Mouse (Mus musculus): Measurements from ENCODE around the gene Phf1. TPM values are rescaled to one million over a fixed set of nuclear protein-coding genes. Genes with fewer than 3 reads are reported as not detected.
A peak's percentile ranks its signal among the peaks of the same experiment; 100 is the strongest.

Phf1 gene
- 9.6 TPM for polyA plus RNA-seq (2012; fragmentation: generic; extraction: Trizol)

- peaks cover 8% of the 10 kb centered on the region for H3K36me3 ChIP-seq (ENCODE audit: control insufficient read depth, insufficient read depth)
- TF ChIP-seq CEBPB (IDR thresholded peaks at IDR 0.05; ENCODE audit: insufficient read depth, poor library complexity, severe bottlenecking) (no peak), MYOD1 (IDR thresholded peaks at IDR 0.05; ENCODE audit: control insufficient read depth in 1 of 3, insufficient read length in 2 of 3, low read depth in 2 of 3) (peak in 1 of 3 experiments; percentile 52), POLR2A (IDR thresholded peaks at IDR 0.05; ENCODE audit: insufficient read length, low read depth) (peak; percentile 71), REST (IDR thresholded peaks at IDR 0.05; ENCODE audit: insufficient read depth, insufficient read length) (no peak), TCF12 (IDR thresholded peaks at IDR 0.05; ENCODE audit: insufficient read depth, poor library complexity, severe bottlenecking) (no peak), POLR2AphosphoS2 (IDR thresholded peaks at IDR 0.05; ENCODE audit: insufficient read length, low read depth) (peak; percentile 90), MYOG (IDR thresholded peaks at IDR 0.05; ENCODE audit: control insufficient read depth in 1 of 3, insufficient read depth in 1 of 3, insufficient read length in 2 of 3, low read depth in 2 of 3) (no peak), E2F4 (IDR thresholded peaks at IDR 0.05; ENCODE audit: insufficient read depth) (no peak), SRF (IDR thresholded peaks at IDR 0.05; ENCODE audit: control insufficient read depth, insufficient read length, low read depth) (peak; percentile 30)
- H3K79me2 ChIP-seq (ENCODE audit: control insufficient read depth, insufficient read depth): peaks cover 6% of the 10 kb centered on the region
- peak within 1 kb of the TSS; percentile 39 for H3K4me3 ChIP-seq
- H3K4me2 ChIP-seq (ENCODE audit: low read depth): peak within 1 kb of the TSS; percentile 83
- peak within 1 kb of the TSS; percentile 33 for H3ac ChIP-seq (ENCODE audit: control insufficient read depth, insufficient read length)
- H3K27me3 ChIP-seq (ENCODE audit: control insufficient read depth, insufficient read depth, insufficient read length): no peaks in the 10 kb centered on the region
Measured at GRCm38 (mm10) chr17:26932839-26933398, at the start of gene Phf1. Gene Phf1 (plus strand): TSS chr17:26933052.

GRCm38 (mm10) chr17:26883585-26883984 lies 49.3 kb upstream of the Phf1 start:
- no peak for TF ChIP-seq POLR2AphosphoS2 (IDR thresholded peaks at IDR 0.05; ENCODE audit: insufficient read length, low read depth)
- no peak for TF ChIP-seq E2F4 (IDR thresholded peaks at IDR 0.05; ENCODE audit: insufficient read depth)
- no peak for TF ChIP-seq MYOG (IDR thresholded peaks at IDR 0.05; ENCODE audit: control insufficient read depth in 1 of 3, insufficient read depth in 1 of 3, insufficient read length in 2 of 3, low read depth in 2 of 3)
- TF ChIP-seq USF1 (IDR thresholded peaks at IDR 0.05; ENCODE audit: low read depth): no peak
- TF ChIP-seq SRF (IDR thresholded peaks at IDR 0.05; ENCODE audit: control insufficient read depth, insufficient read length, low read depth): no peak
- Histone ChIP-seq H3K4me2 (ENCODE audit: low read depth) (no peak overlapping the region), H3K4me3 (no peak overlapping the region), H3K36me3 (ENCODE audit: control insufficient read depth, insufficient read depth) (no peaks in the 10 kb centered on the region), H3K27me3 (ENCODE audit: control insufficient read depth, insufficient read depth, insufficient read length) (no peaks in the 10 kb centered on the region), H3K79me2 (ENCODE audit: control insufficient read depth, insufficient read depth) (no peaks in the 10 kb centered on the region), H3ac (ENCODE audit: control insufficient read depth, insufficient read length) (no peak overlapping the region)

- Histone ChIP-seq H3K36me3 (ENCODE audit: control insufficient read depth, insufficient read depth) (no peaks in the 10 kb centered on the region), H3K4me3 (peak overlapping the region; percentile 40), H3K79me2 (ENCODE audit: control insufficient read depth, insufficient read depth) (no peaks in the 10 kb centered on the region), H3K4me2 (ENCODE audit: low read depth) (peak overlapping the region; percentile 91), H3K27me3 (ENCODE audit: control insufficient read depth, insufficient read depth, insufficient read length) (no peaks in the 10 kb centered on the region), H3ac (ENCODE audit: control insufficient read depth, insufficient read length) (no peak overlapping the region)
- TF ChIP-seq USF1 (IDR thresholded peaks at IDR 0.05; ENCODE audit: low read depth) (peak; percentile 6), POLR2A (IDR thresholded peaks at IDR 0.05; ENCODE audit: insufficient read length, low read depth) (peak; percentile 53), SRF (IDR thresholded peaks at IDR 0.05; ENCODE audit: control insufficient read depth, insufficient read length, low read depth) (no peak), CEBPB (IDR thresholded peaks at IDR 0.05; ENCODE audit: insufficient read depth, poor library complexity, severe bottlenecking) (no peak), REST (IDR thresholded peaks at IDR 0.05; ENCODE audit: insufficient read depth, insufficient read length) (no peak)
Measured at GRCm38 (mm10) chr17:26884995-26885926, 47.6 kb upstream of the Phf1 start.

GRCm38 (mm10) chr17:26886047-26886749 lies 46.7 kb upstream of the Phf1 start:
- Histone ChIP-seq H3K27me3 (ENCODE audit: control insufficient read depth, insufficient read depth, insufficient read length) (no peaks in the 10 kb centered on the region), H3K4me2 (ENCODE audit: low read depth) (peak overlapping the region; percentile 91), H3ac (ENCODE audit: control insufficient read depth, insufficient read length) (no peak overlapping the region), H3K79me2 (ENCODE audit: control insufficient read depth, insufficient read depth) (no peaks in the 10 kb centered on the region), H3K36me3 (ENCODE audit: control insufficient read depth, insufficient read depth) (no peaks in the 10 kb centered on the region), H3K4me3 (peak overlapping the region; percentile 40)
- no peak for TF ChIP-seq E2F4 (IDR thresholded peaks at IDR 0.05; ENCODE audit: insufficient read depth)
- peak; percentile 90 for TF ChIP-seq MAX (IDR thresholded peaks at IDR 0.05; ENCODE audit: low read depth)
- TF ChIP-seq POLR2A (IDR thresholded peaks at IDR 0.05; ENCODE audit: insufficient read length, low read depth): peak; percentile 32
- peak in 2 of 3 experiments; percentile 50 to 75 for TF ChIP-seq MYOD1 (IDR thresholded peaks at IDR 0.05; ENCODE audit: control insufficient read depth in 1 of 3, insufficient read length in 2 of 3, low read depth in 2 of 3)
- no peak for TF ChIP-seq REST (IDR thresholded peaks at IDR 0.05; ENCODE audit: insufficient read depth, insufficient read length)
- TF ChIP-seq USF1 (IDR thresholded peaks at IDR 0.05; ENCODE audit: low read depth): peak; percentile 96
- TF ChIP-seq MYOG (IDR thresholded peaks at IDR 0.05; ENCODE audit: control insufficient read depth in 1 of 3, insufficient read depth in 1 of 3, insufficient read length in 2 of 3, low read depth in 2 of 3): peak; percentile 17 to 88 (median 74)

DNA sequence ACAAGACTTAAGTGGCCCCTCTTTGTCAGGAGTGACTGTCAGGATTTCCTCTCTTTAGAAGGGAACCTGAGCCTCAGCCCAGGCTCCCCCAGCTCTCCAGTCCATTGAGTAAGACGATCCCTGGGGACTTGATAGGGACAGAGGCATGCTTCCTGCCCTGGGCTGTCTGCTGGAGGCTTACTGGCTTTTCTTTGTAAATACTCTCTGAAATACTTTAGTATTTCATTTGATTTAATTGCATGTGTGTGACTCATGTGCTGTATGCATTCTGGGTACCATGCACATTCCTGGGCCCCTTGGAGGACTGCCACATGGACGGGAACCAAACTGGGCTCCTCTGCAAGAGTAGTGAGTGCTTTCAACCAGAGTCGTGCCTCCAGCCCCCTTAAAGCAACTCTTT lies 44.9 kb upstream of the Phf1 start:
- H3K36me3 ChIP-seq (ENCODE audit: control insufficient read depth, insufficient read depth): no peaks in the 10 kb centered on the region
- no peak overlapping the region for H3K4me3 ChIP-seq
- H3ac ChIP-seq (ENCODE audit: control insufficient read depth, insufficient read length): no peak overlapping the region
- TF ChIP-seq REST (IDR thresholded peaks at IDR 0.05; ENCODE audit: insufficient read depth, insufficient read length): no peak
- peak; percentile 53; the same call in 1 of the 2 replicates for TF ChIP-seq CEBPB (IDR thresholded peaks at IDR 0.05; ENCODE audit: insufficient read depth, poor library complexity, severe bottlenecking)
- H3K79me2 ChIP-seq (ENCODE audit: control insufficient read depth, insufficient read depth): no peaks in the 10 kb centered on the region
- no peaks in the 10 kb centered on the region for H3K27me3 ChIP-seq (ENCODE audit: control insufficient read depth, insufficient read depth, insufficient read length)
- H3K4me2 ChIP-seq (ENCODE audit: low read depth): peak overlapping the region; percentile 16

All from myocyte (in vitro differentiated cells).